Mouse (Mus musculus) small intestine, adult 2 months (tissue): ENCODE data around the gene Psme2.

Experiments used
- CTCF ChIP-seq: fragments of 200-500 bp; IDR thresholded peaks from 2 replicates; pipeline ENCODE4 v1.5.1; 2012; ENCODE audit warnings: low read depth, mild to moderate bottlenecking, control low read depth, inconsistent platforms, low read length, moderate library complexity, mixed read lengths; ENCODE audit not compliant: insufficient replicate concordance, insufficient read length; ENCODE audit errors: extremely low read depth
- POLR2A ChIP-seq: fragments of 200-500 bp; IDR thresholded peaks from 2 replicates; pipeline ENCODE4 v1.6.1; 2012; ENCODE audit warnings: low read depth, mild to moderate bottlenecking, control low read depth, inconsistent platforms, low read length, moderate library complexity

- TF ChIP-seq CTCF: no peak
- no peak for TF ChIP-seq POLR2A
Observed at GRCm38 (mm10) chr14:55570588-55570987, 20.3 kb downstream of the Psme2 start.
